Mouse (Mus musculus): ENCODE measurements around the gene Golgb1.

DNA sequence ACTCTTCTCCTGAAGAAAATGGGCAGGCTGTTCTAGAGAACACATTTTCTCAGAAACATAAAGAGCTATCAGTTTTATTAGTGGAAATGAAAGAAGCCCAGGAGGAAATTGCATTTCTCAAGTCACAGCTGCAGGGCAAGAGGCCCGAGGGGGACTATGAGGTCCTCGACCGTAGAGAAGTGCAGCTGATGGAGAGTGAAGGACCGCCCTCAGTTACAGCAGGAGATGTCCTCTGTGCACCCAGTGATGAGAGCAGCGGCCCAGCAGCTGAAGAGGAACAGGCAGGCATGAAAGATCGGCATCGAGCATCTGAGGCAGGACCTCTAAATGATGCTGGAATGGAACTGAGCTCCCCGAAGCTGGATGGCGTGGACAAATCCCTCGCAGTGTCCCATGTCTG is 37.0 kb downstream of the Golgb1 start:
- no peak for TF ChIP-seq CTCF (IDR thresholded peaks at IDR 0.05 in 2 of 3, conservative IDR thresholded peaks at IDR 0.05 in 1 of 3; ENCODE audit: control insufficient read depth in 1 of 3, insufficient read depth in 1 of 3, low read depth in 2 of 3, low read length in 3 of 3, poor library complexity in 1 of 3, severe bottlenecking in 1 of 3)
- no peak for TF ChIP-seq EP300 (IDR thresholded peaks at IDR 0.05; ENCODE audit: low read depth in 1 of 2, low read length in 2 of 2)
- no peak for TF ChIP-seq MAZ (IDR thresholded peaks at IDR 0.05; ENCODE audit: low read depth, low read length)
- TF ChIP-seq ELF1 (IDR thresholded peaks at IDR 0.05; ENCODE audit: low read depth, low read length): no peak
- no peak for TF ChIP-seq POLR2A (IDR thresholded peaks at IDR 0.05; ENCODE audit: control insufficient read depth in 1 of 2, insufficient read depth in 1 of 2, low read depth in 1 of 2, low read length in 2 of 2, poor library complexity in 1 of 2)
- TF ChIP-seq MXI1 (IDR thresholded peaks at IDR 0.05; ENCODE audit: low read depth, low read length): no peak
- no peak for TF ChIP-seq TAL1 (IDR thresholded peaks at IDR 0.05; ENCODE audit: low read length)
- TF ChIP-seq USF1 (IDR thresholded peaks at IDR 0.05; ENCODE audit: low read depth, low read length): no peak
- TF ChIP-seq TBP (IDR thresholded peaks at IDR 0.05; ENCODE audit: low read depth, low read length): no peak
- TF ChIP-seq UBTF (IDR thresholded peaks at IDR 0.05; ENCODE audit: borderline replicate concordance, insufficient read depth, low read depth, low read length): no peak

Measured in MEL (cell line).